Mouse (Mus musculus) erythroblast, embryonic 14.5 days (primary cell): ENCODE data around the gene Pomgnt1.

Experiments used
- GATA1 ChIP-seq: IDR thresholded peaks from 2 replicates; pipeline ENCODE4 v1.6.1; 2012; ENCODE audit warnings: low read length, inconsistent platforms, mixed read lengths
- TAL1 ChIP-seq: IDR thresholded peaks from 3 replicates; pipeline ENCODE4 v1.6.1; 2012; ENCODE audit warnings: low read length, inconsistent platforms, mixed read lengths

DNA sequence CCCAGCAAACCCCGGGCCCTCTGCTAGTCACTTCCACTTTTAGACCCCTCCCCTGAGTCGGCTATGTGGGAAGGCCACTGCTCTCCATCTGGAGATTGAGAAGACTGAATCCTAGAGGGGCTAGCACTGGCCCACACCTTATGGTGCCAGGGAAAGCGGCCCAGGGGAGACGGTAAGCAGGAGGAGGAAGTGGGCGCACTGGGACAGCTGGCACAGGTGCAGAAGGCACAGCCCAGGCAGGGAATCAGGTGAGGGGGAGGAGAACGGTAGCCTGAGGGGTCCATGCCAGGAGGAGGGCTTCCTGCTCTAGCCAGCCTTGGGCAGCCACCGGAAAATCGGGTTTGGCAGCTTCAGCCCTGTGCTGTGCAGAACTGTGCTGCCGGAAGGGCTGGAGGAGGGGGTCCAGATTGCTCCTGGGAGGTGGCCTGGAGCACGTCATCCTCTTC lies 52.9 kb downstream of the Pomgnt1 start:
- TF ChIP-seq TAL1, result no peak
- no peak for TF ChIP-seq GATA1
